Mouse (Mus musculus): Measurements from ENCODE around the gene Gramd1b. TPM values are rescaled to one million over a fixed set of nuclear protein-coding genes. Genes with fewer than 3 reads are reported as not detected.

Gramd1b gene
- polyA plus RNA-seq, 1 experiment from 2014 or later, result 2.1 TPM

DNA sequence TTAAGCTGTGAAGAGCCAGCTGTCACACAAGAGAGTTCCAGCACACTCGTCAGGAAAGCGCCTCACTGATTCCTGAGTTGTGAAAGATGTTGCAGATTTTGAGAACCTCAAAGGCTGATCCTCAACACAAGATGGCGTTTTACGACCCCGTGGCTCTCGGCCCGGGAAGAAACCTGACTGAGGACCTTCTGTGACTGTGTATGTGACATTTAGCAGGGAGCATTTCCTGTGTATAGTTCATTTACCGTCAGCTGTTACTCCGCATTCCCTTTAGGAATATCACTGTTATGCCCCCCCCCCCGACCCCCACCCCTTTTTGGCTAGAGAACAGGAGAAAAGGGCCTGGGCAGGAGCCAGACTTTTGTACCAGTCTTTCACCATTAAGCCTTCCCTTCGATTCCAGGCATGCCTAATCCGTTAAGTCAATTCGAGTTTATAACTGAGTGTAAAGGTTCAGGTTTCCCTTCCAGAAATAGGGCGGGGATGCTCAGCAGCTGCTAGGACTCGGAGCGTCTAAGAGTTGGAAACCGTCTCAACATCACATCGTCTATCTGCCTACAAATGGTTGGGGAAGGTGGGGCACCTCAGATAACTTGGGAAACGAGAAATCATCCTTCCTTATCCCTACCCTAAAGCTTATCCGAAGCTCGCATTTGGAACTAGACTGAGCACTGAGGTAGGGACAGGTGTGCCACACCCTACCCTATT, 263.0 kb downstream of the Gramd1b start:
- H3K9ac ChIP-seq (ENCODE audit: low read depth, low read length), result no peak overlapping the region
- H3K4me1 ChIP-seq (replicated peaks; ENCODE audit: control insufficient read depth, insufficient read depth, low read length), result no peaks in the 10 kb centered on the region; the same call in 1 of the 2 replicates
- peaks cover 21% of the 10 kb centered on the region for H3K27me3 ChIP-seq (replicated peaks; ENCODE audit: control insufficient read depth, insufficient read depth, low read length)
- H3K4me2 ChIP-seq, result no peak overlapping the region
- no peaks in the 10 kb centered on the region for H3K9me3 ChIP-seq (ENCODE audit: control insufficient read depth, low read length)
- H3K36me3 ChIP-seq (ENCODE audit: control insufficient read depth, insufficient read depth, low read length), result no peaks in the 10 kb centered on the region
- no peak overlapping the region for H3K4me3 ChIP-seq (ENCODE audit: low read depth, low read length)
- 20% methylated on average over 21 of the region's 21 CpGs for WGBS
- DNase-seq (ENCODE audit: low spot score) (no peak), ATAC-seq (replicated peaks; ENCODE audit: low FRiP score) (no peak)
- no peak overlapping the region for H3K27ac ChIP-seq (ENCODE audit: low read depth, low read length)

DNA sequence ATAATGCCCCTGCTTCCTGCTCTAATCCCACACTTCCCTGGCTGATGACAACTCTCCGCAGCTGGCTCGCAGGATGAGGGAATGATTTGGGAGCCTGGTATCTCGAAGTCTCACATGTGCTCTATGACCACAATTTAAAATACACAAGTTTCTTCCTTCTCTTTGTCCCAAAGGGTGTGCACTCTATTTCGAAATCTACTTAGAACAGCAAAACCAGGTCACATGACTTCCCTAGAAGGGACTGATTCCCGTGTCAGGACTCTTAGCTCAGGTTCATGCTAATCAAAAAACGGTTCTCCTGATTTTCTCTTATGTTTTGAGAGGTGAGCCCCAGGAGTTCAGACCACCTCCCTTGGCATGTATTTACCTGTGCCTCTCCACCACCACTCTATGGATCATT, 267.3 kb downstream of the Gramd1b start:
- Histone ChIP-seq H3K36me3 (ENCODE audit: control insufficient read depth, insufficient read depth, low read length) (no peaks in the 10 kb centered on the region), H3K4me3 (ENCODE audit: low read depth, low read length) (no peak overlapping the region), H3K27me3 (replicated peaks; ENCODE audit: control insufficient read depth, insufficient read depth, low read length) (peaks cover 11% of the 10 kb centered on the region), H3K4me1 (replicated peaks; ENCODE audit: control insufficient read depth, insufficient read depth, low read length) (no peaks in the 10 kb centered on the region; the same call in 1 of the 2 replicates), H3K27ac (ENCODE audit: low read depth, low read length) (no peak overlapping the region), H3K9me3 (ENCODE audit: control insufficient read depth, low read length) (no peaks in the 10 kb centered on the region), H3K4me2 (no peak overlapping the region), H3K9ac (ENCODE audit: low read depth, low read length) (no peak overlapping the region)
- WGBS, result 42% methylated on average over 6 of the region's 6 CpGs
- no peak for DNase-seq (ENCODE audit: low spot score)
- no peak for ATAC-seq (replicated peaks; ENCODE audit: low FRiP score)

DNA sequence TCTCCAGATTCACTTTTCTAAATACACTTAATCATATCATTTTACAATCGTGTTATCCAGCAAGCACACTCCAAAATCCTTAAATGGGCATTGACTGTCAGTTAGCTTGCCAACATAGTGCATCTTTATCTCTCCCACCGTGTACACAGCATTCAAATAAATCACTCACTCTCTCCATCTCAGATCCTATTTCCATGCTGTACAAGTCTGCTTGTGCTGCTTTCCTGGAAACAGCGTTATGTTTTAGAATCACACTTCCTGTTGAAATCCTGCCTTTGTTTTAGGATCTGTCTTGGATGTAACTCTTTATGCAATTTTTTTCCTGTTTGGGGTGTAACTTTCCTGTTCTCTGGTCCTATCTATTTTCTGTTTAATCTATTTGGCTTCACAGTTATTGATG, 278.7 kb downstream of the Gramd1b start:
- no peak overlapping the region for H3K9ac ChIP-seq (ENCODE audit: low read depth, low read length)
- no peak for DNase-seq (ENCODE audit: low spot score)
- no peak overlapping the region for H3K4me2 ChIP-seq
- no peak overlapping the region for H3K27ac ChIP-seq (ENCODE audit: low read depth, low read length)
- no peaks in the 10 kb centered on the region for H3K9me3 ChIP-seq (ENCODE audit: control insufficient read depth, low read length)
- WGBS, result 53% methylated on average over 3 of the region's 3 CpGs
- H3K27me3 ChIP-seq (replicated peaks; ENCODE audit: control insufficient read depth, insufficient read depth, low read length), result no peaks in the 10 kb centered on the region
- H3K4me1 ChIP-seq (replicated peaks; ENCODE audit: control insufficient read depth, insufficient read depth, low read length), result no peaks in the 10 kb centered on the region
- H3K4me3 ChIP-seq (ENCODE audit: low read depth, low read length), result no peak overlapping the region
- H3K36me3 ChIP-seq (ENCODE audit: control insufficient read depth, insufficient read depth, low read length), result no peaks in the 10 kb centered on the region
- no peak for ATAC-seq (replicated peaks; ENCODE audit: low FRiP score)

DNA sequence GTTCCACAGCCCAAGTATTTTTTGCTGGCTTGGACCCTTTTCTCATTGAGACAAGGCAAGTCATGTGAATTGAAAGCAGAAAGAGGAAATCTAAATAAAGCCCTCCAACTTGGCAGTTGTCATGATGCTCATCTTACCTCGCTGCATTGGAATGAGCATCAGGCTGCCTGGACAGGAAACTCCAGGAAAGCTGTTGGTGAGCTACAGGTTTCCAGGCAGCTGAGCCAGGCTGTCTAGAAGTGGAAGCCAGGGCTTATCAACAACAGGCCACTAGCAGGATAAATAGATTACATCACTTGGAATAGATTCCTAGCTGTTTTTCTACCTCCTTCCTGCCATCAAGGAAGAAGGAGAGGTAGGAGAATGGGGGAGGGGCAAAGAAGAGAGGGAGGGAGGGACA, 282.1 kb downstream of the Gramd1b start:
- H3K4me2 ChIP-seq, result no peak overlapping the region
- H3K9me3 ChIP-seq (ENCODE audit: control insufficient read depth, low read length), result no peaks in the 10 kb centered on the region
- H3K4me3 ChIP-seq (ENCODE audit: low read depth, low read length), result no peak overlapping the region
- no peaks in the 10 kb centered on the region for H3K36me3 ChIP-seq (ENCODE audit: control insufficient read depth, insufficient read depth, low read length)
- no peaks in the 10 kb centered on the region for H3K4me1 ChIP-seq (replicated peaks; ENCODE audit: control insufficient read depth, insufficient read depth, low read length)
- H3K27ac ChIP-seq (ENCODE audit: low read depth, low read length), result no peak overlapping the region
- no peak for DNase-seq (ENCODE audit: low spot score)
- H3K27me3 ChIP-seq (replicated peaks; ENCODE audit: control insufficient read depth, insufficient read depth, low read length), result no peaks in the 10 kb centered on the region
- no peak for ATAC-seq (replicated peaks; ENCODE audit: low FRiP score)
- 39% methylated on average over 1 of the region's 1 CpGs for WGBS
- no peak overlapping the region for H3K9ac ChIP-seq (ENCODE audit: low read depth, low read length)

DNA sequence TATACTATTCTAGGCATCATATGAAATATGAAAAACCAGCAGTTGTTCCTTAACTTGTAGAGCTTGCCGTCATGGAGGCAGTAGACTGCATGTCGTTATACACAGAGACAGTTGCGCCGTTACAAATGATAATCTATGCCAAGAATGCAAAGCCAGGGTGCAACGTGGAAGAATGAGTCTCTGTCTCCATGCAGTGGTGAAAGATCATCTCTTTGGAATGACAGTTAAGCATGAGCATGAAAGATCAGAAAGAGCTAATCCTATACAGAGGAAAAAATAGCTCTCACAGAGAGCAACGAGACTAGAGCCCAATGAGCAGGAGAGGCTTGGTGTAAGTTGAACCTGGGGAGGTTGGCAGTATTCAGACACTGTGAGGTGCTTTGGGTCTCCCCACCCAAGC, 284.5 kb downstream of the Gramd1b start:
- ATAC-seq (replicated peaks; ENCODE audit: low FRiP score) (no peak), DNase-seq (ENCODE audit: low spot score) (no peak)
- Histone ChIP-seq H3K4me1 (replicated peaks; ENCODE audit: control insufficient read depth, insufficient read depth, low read length) (peaks cover 2% of the 10 kb centered on the region; the same call in 1 of the 2 replicates), H3K27ac (ENCODE audit: low read depth, low read length) (no peak overlapping the region), H3K27me3 (replicated peaks; ENCODE audit: control insufficient read depth, insufficient read depth, low read length) (no peaks in the 10 kb centered on the region), H3K4me2 (no peak overlapping the region), H3K4me3 (ENCODE audit: low read depth, low read length) (no peak overlapping the region), H3K9ac (ENCODE audit: low read depth, low read length) (no peak overlapping the region), H3K36me3 (ENCODE audit: control insufficient read depth, insufficient read depth, low read length) (no peaks in the 10 kb centered on the region), H3K9me3 (ENCODE audit: control insufficient read depth, low read length) (no peaks in the 10 kb centered on the region)
- 81% methylated on average over 6 of the region's 6 CpGs for WGBS

DNA sequence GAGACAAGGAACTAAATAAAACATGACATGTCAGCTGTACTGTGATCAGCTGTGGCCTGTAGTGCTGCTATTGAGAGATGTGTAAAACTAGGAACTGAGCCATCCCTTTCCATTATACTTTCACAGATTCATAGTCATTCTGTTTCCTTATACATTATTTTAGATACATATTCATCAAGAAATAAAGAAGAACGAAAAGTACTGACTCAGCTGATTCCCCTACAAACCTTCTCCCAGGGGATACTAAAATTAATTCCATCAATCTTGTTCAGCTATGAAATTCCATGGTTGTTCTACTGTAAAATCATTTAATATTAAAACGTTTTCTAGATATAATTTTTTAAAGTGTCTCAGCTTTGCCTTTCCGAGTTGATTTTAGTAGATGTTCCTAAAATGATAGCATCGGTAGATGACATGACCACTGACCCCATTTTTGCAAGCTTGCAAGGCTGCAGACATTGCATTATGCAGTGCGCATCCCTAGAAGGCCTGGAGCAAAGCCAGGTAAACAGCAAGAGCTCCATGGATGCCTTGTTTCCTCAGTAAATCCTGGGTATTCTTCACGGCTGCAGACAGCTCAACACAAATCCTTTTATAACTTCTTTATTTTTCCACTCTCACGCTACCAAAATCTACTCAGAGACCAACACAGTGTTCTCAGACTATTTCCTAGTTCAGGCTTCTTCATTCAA, 285.1 kb downstream of the Gramd1b start:
- DNase-seq (ENCODE audit: low spot score) (no peak), ATAC-seq (replicated peaks; ENCODE audit: low FRiP score) (no peak)
- 83% methylated on average over 7 of the region's 7 CpGs for WGBS
- Histone ChIP-seq H3K27ac (ENCODE audit: low read depth, low read length) (no peak overlapping the region), H3K9ac (ENCODE audit: low read depth, low read length) (no peak overlapping the region), H3K9me3 (ENCODE audit: control insufficient read depth, low read length) (no peaks in the 10 kb centered on the region), H3K27me3 (replicated peaks; ENCODE audit: control insufficient read depth, insufficient read depth, low read length) (peaks cover 3% of the 10 kb centered on the region), H3K36me3 (ENCODE audit: control insufficient read depth, insufficient read depth, low read length) (no peaks in the 10 kb centered on the region), H3K4me3 (ENCODE audit: low read depth, low read length) (no peak overlapping the region), H3K4me1 (replicated peaks; ENCODE audit: control insufficient read depth, insufficient read depth, low read length) (peaks cover 2% of the 10 kb centered on the region; the same call in 1 of the 2 replicates), H3K4me2 (no peak overlapping the region)

DNA sequence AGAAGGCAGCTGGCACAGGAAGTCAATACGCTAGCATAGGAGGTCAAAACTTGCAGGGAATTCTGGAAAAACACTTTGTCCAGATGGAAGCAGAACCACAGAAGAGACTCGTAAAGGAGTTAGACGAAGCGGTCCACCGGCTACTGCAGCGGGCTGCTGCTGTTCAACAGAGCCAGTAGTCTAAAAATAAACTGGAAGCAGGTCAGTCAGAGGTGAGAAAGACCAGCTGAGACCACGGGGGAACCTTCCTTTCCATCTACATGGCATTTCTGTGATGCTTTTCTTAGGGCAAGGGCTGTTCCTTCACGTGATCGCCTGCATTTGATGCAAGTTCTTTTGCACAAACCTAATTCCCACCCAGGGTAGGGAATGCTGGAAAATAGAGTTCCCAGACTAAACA, 285.7 kb downstream of the Gramd1b start:
- ATAC-seq (replicated peaks; ENCODE audit: low FRiP score), result no peak

More for the DNA sequence above, 285.7 kb downstream of the Gramd1b start:
- Histone ChIP-seq H3K27me3 (replicated peaks; ENCODE audit: control insufficient read depth, insufficient read depth, low read length) (peaks cover 9% of the 10 kb centered on the region), H3K4me1 (replicated peaks; ENCODE audit: control insufficient read depth, insufficient read depth, low read length) (peaks cover 2% of the 10 kb centered on the region; the same call in 1 of the 2 replicates), H3K9ac (ENCODE audit: low read depth, low read length) (no peak overlapping the region), H3K9me3 (ENCODE audit: control insufficient read depth, low read length) (no peaks in the 10 kb centered on the region), H3K27ac (ENCODE audit: low read depth, low read length) (no peak overlapping the region), H3K36me3 (ENCODE audit: control insufficient read depth, insufficient read depth, low read length) (no peaks in the 10 kb centered on the region), H3K4me3 (ENCODE audit: low read depth, low read length) (no peak overlapping the region), H3K4me2 (no peak overlapping the region)
- 76% methylated on average over 9 of the region's 9 CpGs for WGBS
- no peak for DNase-seq (ENCODE audit: low spot score)

All from liver, embryonic 11.5 days (tissue).